Mouse (Mus musculus) kidney, adult 2 months (tissue): ENCODE measurements at regions not wholly inside any gene's neighbourhood (a gene's known extent, or its start where the extent isn't known, plus 50 kb on each side); places are given as distances from the start of the nearest gene placed in this dataset.
A peak's percentile ranks its signal among the peaks of the same experiment; 100 is the strongest.

ENCODE experiments used
- DNase-seq: peaks from one replicate; pipeline ENCODE4 v3.0.0; 2021
- H3K27ac ChIP-seq: fragments of 200-500 bp; 2 replicates; pipeline ENCODE4 v1.5.1; 2012; ENCODE audit warnings: low read depth, low read length, control low read depth, inconsistent platforms; ENCODE audit not compliant: insufficient read depth
- H3K27me3 ChIP-seq: fragments of 200-500 bp; replicated peaks from 2 replicates; pipeline ENCODE4 v1.6.1; 2012; ENCODE audit warnings: mild to moderate bottlenecking, moderate library complexity, low read length, inconsistent platforms; ENCODE audit not compliant: control insufficient read depth, insufficient read depth
- H3K36me3 ChIP-seq: fragments of 200-500 bp; 2 replicates; pipeline ENCODE4 v1.6.1; 2012; ENCODE audit warnings: mild to moderate bottlenecking, moderate library complexity, low read length, inconsistent platforms; ENCODE audit not compliant: control insufficient read depth, insufficient read depth
- H3K4me1 ChIP-seq: fragments of 200-500 bp; 2 replicates; pipeline ENCODE4 v1.6.1; 2011; ENCODE audit warnings: low read length; ENCODE audit not compliant: control insufficient read depth, insufficient read depth
- H3K4me3 ChIP-seq: fragments of 200-500 bp; 2 replicates; pipeline ENCODE4 v1.5.1; 2011; ENCODE audit warnings: mild to moderate bottlenecking, low read depth, low read length, control low read depth; ENCODE audit not compliant: insufficient read depth
- CTCF ChIP-seq: fragments of 200-500 bp; conservative IDR thresholded peaks from 2 replicates; pipeline ENCODE4 v1.5.1; 2011; ENCODE audit warnings: low read depth, mild to moderate bottlenecking, control low read depth, low read length, moderate library complexity, mixed read lengths; ENCODE audit not compliant: insufficient read depth, insufficient read length
- POLR2A ChIP-seq: fragments of 200-500 bp; IDR thresholded peaks from one replicate; pipeline ENCODE4 v1.6.1; 2011; ENCODE audit warnings: low read depth, low read length, control low read depth
- WGBS: fragments of 180-500 bp; shearing (Covaris S2); methylation state at CpG from one replicate; pipeline ENCODE4 v1.1.7; 2018; 5-methylcytosine and 5-hydroxymethylcytosine counted together

DNA sequence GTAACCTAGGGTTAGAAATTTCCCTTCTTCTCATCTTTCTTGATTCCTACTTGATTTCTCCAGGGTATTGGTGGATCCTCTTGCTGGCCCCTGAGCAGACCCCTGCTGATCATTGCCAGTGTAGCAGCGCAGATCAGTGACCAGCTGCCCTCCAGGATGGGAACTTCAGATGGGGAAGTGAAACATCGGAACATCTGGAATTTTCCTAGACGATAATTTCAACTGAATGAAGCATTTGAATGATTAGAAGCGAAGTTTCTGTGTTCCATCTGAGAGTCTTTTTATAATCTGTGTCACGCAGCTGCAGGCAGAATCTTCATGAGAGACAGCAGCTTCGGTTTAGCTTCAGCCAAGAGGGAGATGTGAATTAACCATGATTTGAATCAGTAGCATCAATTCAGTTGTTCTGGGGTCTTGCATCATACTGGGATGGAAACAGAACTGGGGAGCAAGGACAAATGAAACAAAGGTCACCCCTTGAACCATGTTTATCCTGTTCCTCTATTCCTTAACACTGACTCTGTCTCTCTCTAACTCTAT lies 57.8 kb upstream of the Ddit4l start:
- Histone ChIP-seq H3K27ac (no peak overlapping the region), H3K4me3 (no peak overlapping the region), H3K36me3 (no peaks in the 10 kb centered on the region), H3K27me3 (no peaks in the 10 kb centered on the region; the same call in 1 of the 2 replicates), H3K4me1 (no peaks in the 10 kb centered on the region; the same call in 1 of the 2 replicates)
- 93% methylated on average over 6 of the region's 6 CpGs for WGBS
- DNase-seq: no peak
- TF ChIP-seq CTCF: no peak
- no peak for TF ChIP-seq POLR2A

DNA sequence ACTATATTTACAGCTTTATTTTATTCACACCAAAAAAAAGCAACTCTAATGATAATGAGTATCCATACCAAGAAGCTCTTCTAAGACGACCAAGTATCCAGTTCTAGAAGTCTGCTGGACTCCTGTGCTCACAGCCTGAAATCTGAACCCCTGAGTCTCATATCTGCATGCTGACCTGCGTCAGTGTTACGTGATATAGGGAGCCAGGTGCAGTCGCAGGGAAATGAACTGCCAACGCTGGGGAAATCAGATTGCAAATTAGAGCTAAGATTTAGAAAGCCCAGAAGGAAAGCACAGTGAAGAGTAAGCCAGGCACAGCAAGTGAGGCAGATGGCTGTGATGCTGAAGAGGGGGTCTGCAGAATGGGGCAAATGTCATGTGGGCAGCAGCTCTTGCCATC lies 57.1 kb upstream of the Ddit4l start:
- H3K27me3 ChIP-seq: no peaks in the 10 kb centered on the region; the same call in 1 of the 2 replicates

DNA sequence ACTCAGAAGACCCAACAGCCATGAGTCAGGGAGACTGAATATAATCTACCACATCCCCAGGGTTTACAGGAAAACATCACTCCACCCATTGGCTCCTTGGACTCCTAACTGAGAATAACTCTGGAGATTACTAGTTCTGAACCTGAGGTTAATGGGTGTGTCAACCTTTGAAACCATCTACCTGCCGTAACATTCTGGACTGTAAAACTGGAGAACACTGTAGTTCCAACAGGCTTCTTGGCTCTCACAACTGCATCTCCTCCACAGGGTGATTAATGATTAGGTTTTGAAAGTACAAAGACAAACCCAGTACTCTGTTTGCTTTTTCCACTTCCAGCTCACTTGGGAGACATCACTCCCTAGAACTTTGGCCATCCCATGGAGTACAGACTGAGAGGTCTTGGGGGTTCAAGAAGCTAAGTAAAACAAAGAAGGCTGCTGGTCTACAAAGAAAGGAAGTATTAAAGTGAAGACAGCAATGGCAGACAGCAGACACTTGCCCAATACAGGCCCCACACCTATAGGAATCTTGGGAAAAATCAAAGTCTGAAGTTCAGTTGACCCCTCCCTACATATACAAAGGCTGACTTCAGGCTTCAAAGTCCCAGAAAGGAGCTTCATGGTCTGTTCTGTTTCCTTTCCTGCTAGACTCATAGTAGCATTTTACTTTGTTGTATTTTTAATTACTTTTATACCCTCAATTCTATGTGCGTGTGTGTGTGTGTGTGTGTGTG lies 52.7 kb upstream of the Ddit4l start:
- no peaks in the 10 kb centered on the region for H3K27me3 ChIP-seq
- H3K4me1 ChIP-seq: no peaks in the 10 kb centered on the region; the same call in 1 of the 2 replicates
- no peak for TF ChIP-seq CTCF
- no peak for TF ChIP-seq POLR2A
- 59% methylated on average over 2 of the region's 2 CpGs for WGBS
- DNase-seq: peak; percentile 81
- H3K36me3 ChIP-seq: no peaks in the 10 kb centered on the region
- no peak overlapping the region; the same call in 1 of the 2 replicates for H3K27ac ChIP-seq
- H3K4me3 ChIP-seq: no peak overlapping the region

More for the DNA sequence above, 57.1 kb upstream of the Ddit4l start:
- Histone ChIP-seq H3K4me3 (no peak overlapping the region), H3K4me1 (no peaks in the 10 kb centered on the region; the same call in 1 of the 2 replicates), H3K27ac (no peak overlapping the region), H3K36me3 (no peaks in the 10 kb centered on the region)
- TF ChIP-seq POLR2A (no peak), CTCF (no peak)
- WGBS: 61% methylated on average over 5 of the region's 5 CpGs
- DNase-seq: no peak
